Mouse (Mus musculus): ENCODE data around the gene Gramd1a.
A peak's percentile ranks its signal among the peaks of the same experiment; 100 is the strongest.

DNA sequence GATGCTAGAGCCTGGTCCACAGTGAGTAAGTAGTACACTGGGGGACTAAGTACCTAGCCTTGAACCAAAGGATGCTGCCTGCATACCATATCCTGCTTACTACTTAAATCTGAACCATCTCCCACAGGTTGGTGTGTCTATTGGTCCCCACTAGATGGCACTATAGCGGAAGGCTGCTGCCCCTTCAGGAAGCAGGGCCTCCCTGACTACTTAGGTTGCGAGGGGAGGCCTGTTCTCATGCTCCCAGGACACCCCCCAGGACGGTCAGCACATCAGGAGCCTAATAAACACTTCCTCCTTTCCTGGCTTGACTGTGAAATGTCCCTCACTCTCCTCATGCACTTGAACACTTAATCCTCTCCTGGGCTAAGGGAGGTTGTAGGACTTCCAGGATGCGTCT, 24.9 kb downstream of the Gramd1a start:
- TF ChIP-seq POLR2A (IDR thresholded peaks at IDR 0.05; ENCODE audit: low read depth, low read length), result no peak
- peak; percentile 78; the same call in 1 of the 2 replicates for TF ChIP-seq CTCF (IDR thresholded peaks at IDR 0.05; ENCODE audit: borderline replicate concordance, insufficient read depth, low read length)

Data from embryonic fibroblast, embryonic 13.5 days (primary cell).